Mouse (Mus musculus): ENCODE data around the gene Ciita. TPM values are rescaled to one million over a fixed set of nuclear protein-coding genes. Genes with fewer than 3 reads are reported as not detected.

Ciita gene
- 0.08 and 0.13 TPM in 2 replicates for polyA plus RNA-seq (2012; rRNA removed)

- DNase-seq (ENCODE audit: extremely low spot score in 1 of 2, low spot score in 1 of 2) = no peak
These were observed at the start of gene Ciita for GRCm38 (mm10) chr16:10479857-10480256. TSS of gene Ciita (plus strand) at chr16:10480059.

- DNase-seq (ENCODE audit: extremely low spot score in 1 of 2, low spot score in 1 of 2) = no peak
These were observed 47.9 kb upstream of the Ciita start for GRCm38 (mm10) chr16:10431911-10432310.

- DNase-seq (ENCODE audit: extremely low spot score in 1 of 2, low spot score in 1 of 2) = peak in 1 of 2 experiments; percentile 41
These were observed 47.5 kb upstream of the Ciita start for GRCm38 (mm10) chr16:10432387-10432786.

- DNase-seq (ENCODE audit: extremely low spot score in 1 of 2, low spot score in 1 of 2) = no peak
These were observed 46.5 kb upstream of the Ciita start for GRCm38 (mm10) chr16:10433344-10433743.

- no peak for DNase-seq (ENCODE audit: extremely low spot score in 1 of 2, low spot score in 1 of 2)
These were observed 43.7 kb upstream of the Ciita start for GRCm38 (mm10) chr16:10436166-10436565.

GRCm38 (mm10) chr16:10438055-10438454 lies 41.8 kb upstream of the Ciita start:
- DNase-seq (ENCODE audit: extremely low spot score in 1 of 2, low spot score in 1 of 2) = no peak

GRCm38 (mm10) chr16:10441328-10441727 lies 38.5 kb upstream of the Ciita start:
- no peak for DNase-seq (ENCODE audit: extremely low spot score in 1 of 2, low spot score in 1 of 2)

GRCm38 (mm10) chr16:10441761-10442160 lies 38.1 kb upstream of the Ciita start:
- no peak for DNase-seq (ENCODE audit: extremely low spot score in 1 of 2, low spot score in 1 of 2)

GRCm38 (mm10) chr16:10443723-10444122 lies 36.1 kb upstream of the Ciita start:
- DNase-seq (ENCODE audit: extremely low spot score in 1 of 2, low spot score in 1 of 2) = no peak

- no peak for DNase-seq (ENCODE audit: extremely low spot score in 1 of 2, low spot score in 1 of 2)
These were observed 33.1 kb upstream of the Ciita start for GRCm38 (mm10) chr16:10446573-10447263.

- peak; percentile 79 to 96 for DNase-seq (ENCODE audit: extremely low spot score in 1 of 2, low spot score in 1 of 2)
These were observed 32.6 kb upstream of the Ciita start, which contains the start of gene Tvp23a for GRCm38 (mm10) chr16:10447264-10447594. TSS of gene Tvp23a (minus strand) at chr16:10447362.

- no peak for DNase-seq (ENCODE audit: extremely low spot score in 1 of 2, low spot score in 1 of 2)
These were observed 32.1 kb upstream of the Ciita start for GRCm38 (mm10) chr16:10447781-10448180.

- DNase-seq (ENCODE audit: extremely low spot score in 1 of 2, low spot score in 1 of 2) = no peak
These were observed 30.9 kb upstream of the Ciita start for GRCm38 (mm10) chr16:10448931-10449330.

- DNase-seq (ENCODE audit: extremely low spot score in 1 of 2, low spot score in 1 of 2) = no peak
These were observed 28.0 kb upstream of the Ciita start for GRCm38 (mm10) chr16:10451906-10452305.

GRCm38 (mm10) chr16:10452445-10452896 lies 27.4 kb upstream of the Ciita start:
- DNase-seq (ENCODE audit: extremely low spot score in 1 of 2, low spot score in 1 of 2) = peak; percentile 41 to 76

GRCm38 (mm10) chr16:10453872-10454582 lies 25.8 kb upstream of the Ciita start:
- no peak for DNase-seq (ENCODE audit: extremely low spot score in 1 of 2, low spot score in 1 of 2)

GRCm38 (mm10) chr16:10454583-10454974 lies 25.3 kb upstream of the Ciita start:
- no peak for DNase-seq (ENCODE audit: extremely low spot score in 1 of 2, low spot score in 1 of 2)

- no peak for DNase-seq (ENCODE audit: extremely low spot score in 1 of 2, low spot score in 1 of 2)
These were observed 19.7 kb upstream of the Ciita start for GRCm38 (mm10) chr16:10460188-10460587.

- no peak for DNase-seq (ENCODE audit: extremely low spot score in 1 of 2, low spot score in 1 of 2)
These were observed 18.7 kb upstream of the Ciita start for GRCm38 (mm10) chr16:10461178-10461577.

GRCm38 (mm10) chr16:10465011-10465681 lies 14.7 kb upstream of the Ciita start:
- DNase-seq (ENCODE audit: extremely low spot score in 1 of 2, low spot score in 1 of 2) = no peak

GRCm38 (mm10) chr16:10467391-10468107 lies 12.3 kb upstream of the Ciita start:
- no peak for DNase-seq (ENCODE audit: extremely low spot score in 1 of 2, low spot score in 1 of 2)
